Mouse (Mus musculus) kidney, adult 2 months (tissue): Measurements from ENCODE around the gene Col5a1.

Source experiments
- CTCF ChIP-seq: fragments of 200-500 bp; conservative IDR thresholded peaks from 2 replicates; pipeline ENCODE4 v1.5.1; 2011; ENCODE audit warnings: low read depth, mild to moderate bottlenecking, control low read depth, low read length, moderate library complexity, mixed read lengths; ENCODE audit not compliant: insufficient read depth, insufficient read length
- POLR2A ChIP-seq: fragments of 200-500 bp; IDR thresholded peaks from one replicate; pipeline ENCODE4 v1.6.1; 2011; ENCODE audit warnings: low read depth, low read length, control low read depth

DNA sequence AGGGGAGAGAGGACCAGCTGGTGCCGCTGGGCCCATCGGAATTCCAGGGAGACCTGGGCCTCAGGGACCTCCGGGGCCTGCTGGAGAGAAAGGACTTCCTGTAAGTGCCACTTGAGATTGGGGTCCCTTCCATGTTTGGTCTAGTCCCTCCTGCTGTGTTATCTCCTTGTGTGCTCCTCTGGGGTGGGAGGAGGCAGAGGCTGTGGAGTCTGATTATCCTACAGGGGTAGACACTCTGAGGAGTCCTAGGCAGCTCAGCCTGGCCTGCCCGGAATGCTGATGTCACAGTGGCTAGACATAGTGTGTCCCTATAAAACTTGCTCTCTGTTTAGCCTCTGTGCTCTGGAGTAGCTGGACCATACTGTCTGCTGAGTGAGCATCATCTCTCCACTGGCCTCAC lies 119.0 kb downstream of the Col5a1 start:
- TF ChIP-seq POLR2A (no peak), CTCF (no peak)
